Mouse (Mus musculus): ENCODE results near the gene Lce3f. TPM values are rescaled to one million over a fixed set of nuclear protein-coding genes. Genes with fewer than 3 reads are reported as not detected.

Lce3f gene
- total RNA-seq (2021), result not detected

DNA sequence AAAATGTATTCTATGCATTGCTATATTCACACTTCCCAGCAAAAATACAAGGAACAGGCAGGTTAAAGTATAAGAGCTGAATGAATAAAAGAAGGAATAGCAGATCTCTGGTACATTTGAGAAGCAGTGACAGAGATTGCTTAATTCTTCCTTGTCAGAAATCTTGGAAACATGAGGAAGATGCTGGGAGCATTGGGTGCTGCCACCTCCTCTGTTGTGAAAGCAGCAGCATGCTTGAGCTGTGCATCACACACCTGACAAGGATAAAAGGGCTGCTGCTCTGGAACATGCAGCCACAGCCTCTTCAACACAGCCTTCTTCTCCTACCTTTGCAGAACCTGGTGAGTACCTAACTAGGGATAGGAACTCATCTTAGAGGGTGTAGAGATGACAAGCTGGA, at the start of gene Lce3f:
Gene Lce3f (plus strand): TSS at position 301 of the 400 bp plus-strand sequence.
- intact Hi-C loops (cut with DNase I), result no loop called here
- DNase-seq, result no peak

DNA sequence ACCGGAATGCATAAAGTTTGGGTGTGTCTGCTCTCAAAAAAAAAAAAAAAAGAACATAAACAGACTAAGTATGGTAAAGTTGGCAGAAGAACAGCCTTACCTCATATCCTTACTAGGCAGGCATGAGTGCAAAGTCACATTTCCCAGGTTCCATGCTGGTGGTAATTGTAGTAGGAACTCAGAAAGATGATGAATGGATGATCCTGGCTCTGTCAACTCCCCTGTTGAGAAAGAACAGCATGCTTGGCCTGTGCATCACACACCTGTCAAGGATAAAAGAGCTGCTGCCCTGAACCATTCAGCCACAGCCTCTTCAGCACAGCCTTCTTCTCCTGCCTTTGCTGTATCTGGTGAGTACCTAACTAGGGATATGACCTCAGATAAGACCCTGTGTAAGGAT, 47.8 kb upstream of the Lce3f start, which contains the start of gene Lce3c:
Gene Lce3c (plus strand): TSS at position 301 of the 400 bp plus-strand sequence.
- intact Hi-C loops (cut with DNase I), result no loop called here

DNA sequence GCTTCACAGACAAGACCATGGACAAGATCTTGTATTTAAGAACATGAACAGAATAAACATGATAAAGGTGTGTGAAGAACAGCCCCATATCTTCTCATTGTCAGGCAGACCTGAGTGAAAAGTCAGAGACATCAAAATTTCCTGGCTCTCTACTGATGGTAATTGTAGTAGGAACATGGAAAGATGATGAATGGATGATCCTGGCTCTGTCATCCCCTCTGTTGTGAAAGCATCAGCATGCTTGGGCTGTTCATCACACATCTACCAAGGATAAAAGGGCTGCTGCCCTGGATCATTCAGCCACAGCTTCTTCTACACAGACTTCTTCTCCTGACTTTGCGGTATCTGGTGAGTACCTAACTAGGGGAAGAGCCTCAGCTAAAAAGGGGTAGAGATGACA, 34.9 kb upstream of the Lce3f start, which contains the start of gene Lce3d:
Gene Lce3d (plus strand): TSS at position 301 of the 400 bp plus-strand sequence.
- DNase-seq, result no peak
- intact Hi-C loops (cut with DNase I), result no loop called here

More for the DNA sequence above, 47.8 kb upstream of the Lce3f start, which contains the start of gene Lce3c:
- no peak for DNase-seq

DNA sequence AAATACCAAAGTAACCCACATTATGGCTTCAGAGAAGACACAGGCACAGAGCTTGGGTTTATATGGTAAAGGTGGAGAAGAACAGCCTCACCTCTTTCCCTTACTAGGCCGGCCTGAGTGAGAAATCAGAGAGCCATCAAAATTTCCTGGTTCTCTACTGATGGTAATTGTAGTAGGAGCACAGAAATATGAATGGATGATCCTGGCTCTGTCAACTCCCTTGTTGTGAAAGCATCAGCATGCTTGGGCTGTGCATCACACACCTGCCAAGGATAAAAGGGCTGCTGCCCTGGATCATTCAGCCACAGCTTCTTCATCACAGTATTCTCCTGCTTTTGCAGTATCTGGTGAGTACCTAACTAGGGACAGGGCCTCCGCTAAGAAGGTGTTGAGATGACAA, 25.3 kb upstream of the Lce3f start, which contains the start of gene Lce3e:
Gene Lce3e (plus strand): TSS at position 301 of the 400 bp plus-strand sequence.
- intact Hi-C loops (cut with DNase I), result no loop called here
- no peak for DNase-seq

DNA sequence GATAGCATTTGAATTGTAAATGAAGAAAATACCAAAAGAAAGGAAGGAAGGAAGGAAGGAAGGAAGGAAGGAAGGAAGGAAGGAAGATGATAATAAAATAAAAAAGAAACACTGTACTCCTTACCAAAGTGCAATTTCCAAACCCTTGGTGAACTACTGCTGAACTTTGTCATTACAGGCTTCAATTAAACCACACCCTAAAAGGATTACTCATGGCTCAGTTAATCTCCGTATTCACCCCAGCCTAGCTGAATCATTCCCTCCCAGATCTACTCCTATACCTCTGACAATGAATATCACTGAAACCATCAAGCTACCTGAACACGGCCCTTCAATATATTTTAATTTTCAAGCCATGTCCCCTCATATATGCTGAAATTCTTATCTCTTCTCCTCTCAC, 13.5 kb upstream of the Lce3f start:
- intact Hi-C loops (cut with DNase I), result no loop called here
- no peak for DNase-seq

DNA sequence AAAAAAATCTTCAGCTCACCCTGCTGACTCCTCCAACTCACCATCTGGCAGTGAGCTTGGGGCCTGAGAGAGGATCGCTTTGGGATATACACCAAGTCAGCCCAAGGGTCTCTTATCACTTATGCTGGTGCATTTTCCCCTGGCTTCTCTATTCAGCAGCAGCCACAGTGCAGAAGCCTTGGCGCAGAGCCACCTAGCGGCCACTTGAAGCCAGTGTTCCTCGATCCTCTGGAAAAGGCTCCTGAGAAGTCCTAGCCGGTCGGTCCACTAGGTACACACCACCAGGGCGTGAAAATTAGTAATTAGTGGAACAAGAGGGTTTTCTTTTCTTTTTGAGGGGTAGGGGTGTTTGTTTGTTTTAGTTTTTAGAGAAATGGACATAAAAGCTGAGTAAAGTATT, 6.7 kb downstream of the Lce3f start:
- intact Hi-C loops (cut with DNase I), result no loop called here
- DNase-seq, result peak; percentile 79

DNA sequence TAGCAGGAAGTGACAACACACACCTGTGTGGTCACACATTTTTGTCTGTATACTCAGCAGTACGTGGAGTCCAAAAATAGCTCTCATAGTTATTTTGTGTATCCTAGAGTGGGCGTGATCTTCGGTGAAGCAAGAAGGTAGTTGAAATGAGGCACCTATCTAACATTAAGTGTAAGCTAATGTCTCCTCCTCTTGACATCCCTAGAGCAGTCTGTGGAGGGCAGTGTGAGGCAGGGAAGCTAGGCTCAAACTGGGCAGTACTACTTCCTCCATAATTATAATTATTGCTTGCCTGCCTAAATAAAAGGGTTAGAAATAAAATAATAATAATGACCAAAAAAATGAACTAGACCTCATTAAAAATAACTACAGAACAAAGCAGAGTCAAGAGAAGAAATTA, 8.6 kb downstream of the Lce3f start:
- no peak for DNase-seq
- intact Hi-C loops (cut with DNase I), result no loop called here

DNA sequence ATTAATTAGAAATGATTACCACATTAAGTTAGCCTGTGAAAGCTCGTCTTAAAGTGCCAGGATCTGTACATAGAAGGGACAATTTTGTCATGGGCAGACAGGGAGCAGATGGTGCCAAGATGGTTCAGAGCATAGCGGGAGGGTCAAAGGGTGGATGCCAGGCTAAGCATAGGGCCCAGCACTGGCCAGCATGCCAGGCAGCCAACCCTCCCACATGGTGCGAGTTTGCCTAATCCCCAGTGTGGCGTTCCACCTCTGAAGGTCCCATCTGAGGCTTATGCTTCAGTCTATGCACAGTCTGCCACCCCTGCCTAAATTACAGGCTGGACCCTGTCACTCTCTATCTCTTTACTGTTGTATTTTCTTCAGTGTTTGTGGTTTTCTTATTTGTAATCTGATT, 10.8 kb downstream of the Lce3f start:
- DNase-seq, result no peak
- intact Hi-C loops (cut with DNase I), result no loop called here

DNA sequence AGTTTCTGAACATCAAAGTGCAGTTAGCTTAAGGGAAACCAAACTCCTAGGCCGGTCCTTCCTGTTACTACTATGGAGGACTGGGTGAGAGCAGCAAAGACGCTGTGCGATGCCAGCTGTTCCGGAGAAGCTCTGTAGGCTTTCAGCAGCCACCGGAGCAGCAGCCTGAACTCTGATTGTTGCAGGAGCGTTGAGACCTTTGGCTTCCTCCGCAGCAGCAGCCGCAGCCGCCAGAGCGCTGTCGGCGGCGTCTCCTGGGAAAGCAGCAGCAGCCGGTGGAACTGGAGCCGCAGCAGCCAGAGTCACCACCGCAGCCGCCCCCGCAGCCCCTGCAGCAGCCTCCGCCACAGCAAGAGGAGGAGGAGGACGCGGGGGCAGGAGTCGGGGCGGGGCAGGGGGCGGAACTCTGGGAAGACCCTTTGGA, 22.4 kb downstream of the Lce3f start:
- DNase-seq, result peak; percentile 46
- intact Hi-C loops (cut with DNase I), result no loop called here

DNA sequence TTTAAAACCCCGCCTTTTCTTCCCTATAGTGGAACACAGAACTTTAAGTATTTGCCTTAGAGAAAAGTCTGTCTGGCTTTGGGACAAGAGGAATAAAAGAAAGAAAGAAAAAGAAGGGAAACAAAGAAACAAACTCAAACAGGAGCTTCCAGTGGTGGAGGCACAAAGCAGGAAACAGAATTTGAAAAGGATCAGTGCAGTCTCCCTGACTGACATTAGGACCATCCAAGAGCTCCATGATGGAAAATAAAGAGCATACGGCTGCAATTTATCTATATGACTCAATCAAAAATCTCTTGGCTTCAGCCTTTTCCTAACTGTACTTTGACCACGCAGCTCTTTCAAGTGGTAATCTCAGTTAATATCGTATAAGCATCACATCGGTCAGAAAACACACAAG, 22.8 kb downstream of the Lce3f start:
- intact Hi-C loops (cut with DNase I), result no loop called here
- no peak for DNase-seq

DNA sequence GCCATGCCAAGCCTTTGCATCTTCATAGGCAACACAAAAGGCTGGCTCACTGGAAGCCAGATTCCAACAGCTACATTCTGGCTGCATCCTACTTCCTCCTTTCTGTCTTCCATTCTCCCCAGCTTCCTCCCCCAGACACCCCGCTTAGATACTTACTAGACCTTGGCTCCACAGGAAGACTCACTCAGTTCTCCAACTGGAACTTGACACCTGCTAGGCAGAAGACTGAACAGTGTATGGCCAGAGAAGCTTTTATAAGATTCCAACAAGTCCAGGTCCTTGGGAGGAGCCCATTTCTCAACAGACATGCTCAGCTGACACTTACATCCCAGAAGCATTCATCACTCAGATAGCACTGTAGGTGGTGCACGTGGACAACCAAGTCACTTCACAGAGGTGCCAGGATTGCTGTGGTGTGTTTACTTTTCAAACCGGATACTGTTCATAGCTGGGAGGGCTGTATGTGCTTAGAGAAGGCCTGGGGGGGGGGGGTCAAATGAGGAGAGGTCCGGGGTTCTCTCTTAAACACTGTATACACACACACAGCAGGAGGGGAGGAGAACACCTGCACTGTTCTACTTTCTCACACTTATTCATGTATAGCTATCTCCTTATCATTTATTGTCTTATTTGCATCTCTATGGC, 23.6 kb downstream of the Lce3f start, which contains the start of gene Crct1:
Gene Crct1 (minus strand): TSS at position 228 of the 645 bp plus-strand sequence.
- intact Hi-C loops (cut with DNase I), result no loop called here
- DNase-seq, result no peak

DNA sequence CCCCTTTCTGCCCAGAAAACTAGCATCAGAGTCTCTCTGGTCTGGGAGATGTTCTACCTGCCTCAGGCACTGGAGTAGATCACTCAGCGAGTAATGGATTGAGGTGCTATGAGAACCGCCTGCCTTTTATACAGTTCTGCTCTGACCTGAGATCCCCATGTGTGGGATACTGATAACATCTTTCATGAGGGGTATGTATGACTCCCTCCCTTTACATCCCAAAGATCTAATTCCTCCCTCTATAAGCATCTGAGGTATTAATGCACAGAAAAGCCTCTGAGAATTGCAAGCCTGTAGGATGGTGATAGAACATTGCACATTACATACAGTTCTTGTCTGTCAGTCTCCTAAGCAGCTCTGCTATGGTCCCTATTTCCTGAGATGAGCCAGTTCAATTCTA, 26.9 kb downstream of the Lce3f start, which contains the start of gene Lce1m:
Gene Lce1m (minus strand): TSS at position 101 of the 400 bp plus-strand sequence.
- intact Hi-C loops (cut with DNase I), result no loop called here
- DNase-seq, result no peak

DNA sequence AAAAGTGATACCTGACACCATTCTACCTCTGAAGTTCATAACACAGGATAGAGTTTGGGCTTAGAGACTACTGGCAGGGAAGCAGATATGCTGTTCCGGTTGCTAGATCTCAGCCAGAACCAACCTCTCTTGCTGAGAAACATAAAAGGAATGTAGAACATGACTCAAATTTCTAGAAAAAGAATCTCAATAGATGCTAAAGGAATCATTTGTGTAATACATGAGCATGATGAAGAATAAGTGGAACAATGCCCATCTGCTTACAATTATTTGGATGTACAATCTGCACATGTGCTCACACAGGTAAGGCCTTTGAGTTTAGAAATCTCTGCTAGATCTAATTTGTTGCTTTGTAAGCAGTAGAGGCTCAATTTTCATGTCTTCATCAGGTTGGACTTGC, 29.1 kb downstream of the Lce3f start:
- no peak for DNase-seq
- intact Hi-C loops (cut with DNase I), result loop anchor here (10.0 kb wide), 1 partner anchor 866 kb away; no protein-coding TSS in a partner anchor

DNA sequence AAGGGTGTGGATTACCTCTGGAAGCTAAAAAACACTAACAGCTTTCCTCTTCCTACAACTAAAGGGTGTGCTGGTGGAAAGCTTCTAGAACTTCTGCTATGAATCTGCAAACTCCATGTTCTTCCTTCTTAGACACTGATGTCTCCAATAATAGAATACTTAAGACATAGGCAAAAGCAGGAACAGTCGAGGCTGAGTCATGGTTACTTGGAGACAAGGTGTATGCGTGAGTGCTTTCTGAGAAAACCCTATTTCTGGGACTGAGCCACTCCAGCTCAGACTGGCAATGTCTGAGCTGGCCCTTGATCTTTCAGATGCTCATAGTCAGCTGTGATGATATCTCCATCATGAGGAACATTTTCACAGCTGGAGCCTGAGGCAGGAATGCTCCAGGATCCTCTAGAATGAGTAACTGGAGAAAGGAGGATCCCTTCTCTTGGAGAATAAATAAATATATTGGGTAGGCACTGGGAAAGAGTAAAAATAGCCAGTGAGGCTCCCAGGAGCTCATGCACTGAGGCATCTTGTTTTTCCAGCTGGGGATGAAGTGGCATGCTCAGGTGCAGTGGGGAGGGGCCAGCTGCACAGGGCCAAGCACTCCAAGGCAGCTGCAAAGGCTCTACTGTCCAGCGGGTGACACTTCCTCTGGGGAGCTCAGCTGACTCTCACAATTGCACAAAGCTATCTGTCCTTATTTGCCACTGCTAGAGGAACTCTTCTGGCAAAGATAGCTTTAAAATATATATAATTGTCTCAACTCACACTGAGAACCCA, 31.6 kb downstream of the Lce3f start:
- no peak for DNase-seq
- intact Hi-C loops (cut with DNase I), result loop anchor here (10.0 kb wide), 1 partner anchor 869 kb away; no protein-coding TSS in a partner anchor

DNA sequence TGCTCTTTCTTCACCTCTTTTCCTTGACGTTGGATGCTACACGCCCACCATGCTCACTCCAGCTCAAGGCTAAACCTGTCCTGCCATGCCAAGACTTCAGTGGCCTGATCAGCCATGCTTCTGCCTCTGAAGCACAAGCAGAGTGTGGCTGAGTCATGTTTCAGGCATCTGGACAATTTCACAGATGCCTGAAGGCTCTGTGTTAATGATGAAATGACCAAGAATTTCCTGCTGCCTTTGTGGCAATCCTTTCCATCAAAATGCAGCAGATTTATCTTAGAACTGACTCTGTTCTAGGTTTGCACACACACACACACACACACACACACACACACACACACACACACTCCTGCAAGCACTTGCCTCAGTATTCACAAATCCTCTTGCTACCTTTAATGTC, 33.5 kb downstream of the Lce3f start:
- no peak for DNase-seq
- intact Hi-C loops (cut with DNase I), result loop anchor here (10.0 kb wide), 1 partner anchor 871 kb away; no protein-coding TSS in a partner anchor

DNA sequence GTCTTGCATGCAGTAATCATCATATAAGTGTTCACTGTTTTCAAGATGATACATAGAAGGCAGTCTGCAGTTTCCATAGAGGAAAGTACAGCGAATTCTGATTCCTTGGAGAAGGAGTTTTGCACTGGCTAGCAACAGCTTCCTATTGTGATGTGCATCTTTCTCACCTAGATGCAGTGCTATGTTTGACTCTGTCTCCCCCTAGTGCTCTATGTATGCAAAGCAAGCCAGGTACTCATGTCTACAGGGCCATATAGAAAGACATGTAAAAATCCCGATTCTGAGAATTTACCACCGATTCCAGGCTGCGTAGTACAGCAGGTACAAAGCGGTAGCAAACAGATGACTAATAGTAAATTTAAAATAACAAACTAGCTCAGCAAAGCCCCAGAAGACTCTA, 39.4 kb downstream of the Lce3f start:
- intact Hi-C loops (cut with DNase I), result loop anchor here (10.0 kb wide), 1 partner anchor 127 kb away; no protein-coding TSS in a partner anchor
- DNase-seq, result peak; percentile 29

Other genes with a start within 250 kb of the Lce3f start
- gene Lce1g, start 239.9 kb upstream of the Lce3f start, total RNA-seq (2021), result not detected
- not detected for gene Lce1h, start 227.2 kb upstream of the Lce3f start, total RNA-seq (2021)
- not detected for gene Lce1i, start 213.3 kb upstream of the Lce3f start, total RNA-seq (2021)
- not detected for gene Lce1j, start 201.7 kb upstream of the Lce3f start, total RNA-seq (2021)
- gene Lce1k, start 184.3 kb upstream of the Lce3f start, total RNA-seq (2021), result not detected
- not detected for gene Kprp, start 165.0 kb upstream of the Lce3f start, total RNA-seq (2021)
- gene Lce1l, start 140.9 kb upstream of the Lce3f start, total RNA-seq (2021), result not detected
- gene 2310050C09Rik, start 122.0 kb upstream of the Lce3f start, total RNA-seq (2021), result not detected
- gene Lce3a, start 66.0 kb upstream of the Lce3f start, total RNA-seq (2021), result not detected
- gene Lce3b, start 59.2 kb upstream of the Lce3f start, total RNA-seq (2021), result not detected
- not detected for gene Lce3c, start 47.7 kb upstream of the Lce3f start, total RNA-seq (2021)
- gene Lce3d, start 34.8 kb upstream of the Lce3f start, total RNA-seq (2021), result not detected
- gene Lce3e, start 25.2 kb upstream of the Lce3f start, total RNA-seq (2021), result not detected
- not detected for gene Crct1, start 23.5 kb downstream of the Lce3f start, total RNA-seq (2021)
- gene Lce1m, start 26.8 kb downstream of the Lce3f start, total RNA-seq (2021), result not detected
- gene Gm4858, start 76.6 kb downstream of the Lce3f start, total RNA-seq (2021), result not detected
- gene Crnn, start 152.6 kb downstream of the Lce3f start, total RNA-seq (2021), result not detected
- gene Flg2, start 205.1 kb downstream of the Lce3f start, total RNA-seq (2021), result not detected